Mouse (Mus musculus): ENCODE measurements around the gene Haao. TPM values are rescaled to one million over a fixed set of nuclear protein-coding genes. Genes with fewer than 3 reads are reported as not detected.
A peak's percentile ranks its signal among the peaks of the same experiment; 100 is the strongest.

Gene Haao
- total and polyA plus RNA-seq, 2 experiments from 2014 or later, result 0.26 TPM; not detected in 1

DNA sequence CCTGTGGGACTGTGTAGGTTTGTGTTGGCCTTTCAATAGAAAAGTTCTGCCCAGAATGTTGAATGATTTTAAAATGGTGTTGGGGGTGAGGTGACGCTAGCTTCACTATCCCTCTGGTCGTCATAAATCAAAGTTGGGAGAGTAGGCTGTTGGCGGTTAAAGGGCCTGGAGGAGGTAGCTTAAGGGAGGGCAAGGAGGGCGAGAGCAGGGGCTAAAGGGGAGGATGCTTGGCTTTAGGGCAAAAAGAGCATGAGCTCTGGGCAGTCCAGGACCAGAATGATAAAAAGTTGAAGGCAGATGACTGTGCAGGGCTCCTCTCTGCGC, 42.6 kb upstream of the Haao start:
- H3K36me3 ChIP-seq (replicated peaks; ENCODE audit: control insufficient read depth, insufficient read depth, low read length), result no peaks in the 10 kb centered on the region

GRCm38 (mm10) chr17:83889691-83890372, 42.1 kb upstream of the Haao start:
- no peaks in the 10 kb centered on the region for H3K9me3 ChIP-seq (replicated peaks; ENCODE audit: control insufficient read depth, low read length)
- DNase-seq (ENCODE audit: low spot score), result no peak
- no peak overlapping the region for H3K4me2 ChIP-seq (ENCODE audit: low read depth, low read length)
- H3K36me3 ChIP-seq (replicated peaks; ENCODE audit: control insufficient read depth, insufficient read depth, low read length), result no peaks in the 10 kb centered on the region
- no peak overlapping the region for H3K4me3 ChIP-seq (ENCODE audit: low read depth, low read length)
- TF ChIP-seq EP300 (IDR thresholded peaks at IDR 0.05; ENCODE audit: low read depth) (no peak), CTCF (IDR thresholded peaks at IDR 0.05; ENCODE audit: low read depth) (no peak)
- H3K27ac ChIP-seq (ENCODE audit: low read depth), result 0 out of 2 replicates have a peak overlapping the region, but pooled peaks have one; percentile 32
- H3K4me1 ChIP-seq (ENCODE audit: control insufficient read depth, insufficient read depth), result no peaks in the 10 kb centered on the region
- ATAC-seq (ENCODE audit: insufficient read depth, low read depth), result peak; percentile 32; the same call in 1 of the 2 replicates
- H3K9ac ChIP-seq (replicated peaks; ENCODE audit: low read depth, low read length), result no peak overlapping the region
- no peaks in the 10 kb centered on the region for H3K27me3 ChIP-seq (ENCODE audit: control insufficient read depth, insufficient read depth, low read length)
- WGBS, result 66% methylated on average over 13 of the region's 13 CpGs

More for the DNA sequence above, 42.6 kb upstream of the Haao start:
- Histone ChIP-seq H3K4me1 (ENCODE audit: control insufficient read depth, insufficient read depth) (no peaks in the 10 kb centered on the region; the same call in 1 of the 2 replicates), H3K4me3 (ENCODE audit: low read depth, low read length) (no peak overlapping the region), H3K27me3 (ENCODE audit: control insufficient read depth, insufficient read depth, low read length) (no peaks in the 10 kb centered on the region), H3K9me3 (replicated peaks; ENCODE audit: control insufficient read depth, low read length) (no peaks in the 10 kb centered on the region), H3K9ac (replicated peaks; ENCODE audit: low read depth, low read length) (no peak overlapping the region), H3K27ac (ENCODE audit: low read depth) (peak overlapping the region; percentile 32; the same call in 1 of the 2 replicates), H3K4me2 (ENCODE audit: low read depth, low read length) (no peak overlapping the region)
- TF ChIP-seq EP300 (IDR thresholded peaks at IDR 0.05; ENCODE audit: low read depth) (no peak), CTCF (IDR thresholded peaks at IDR 0.05; ENCODE audit: low read depth) (no peak)
- no peak for ATAC-seq (ENCODE audit: insufficient read depth, low read depth)
- 71% methylated on average over 5 of the region's 5 CpGs for WGBS
- no peak for DNase-seq (ENCODE audit: low spot score)

DNA sequence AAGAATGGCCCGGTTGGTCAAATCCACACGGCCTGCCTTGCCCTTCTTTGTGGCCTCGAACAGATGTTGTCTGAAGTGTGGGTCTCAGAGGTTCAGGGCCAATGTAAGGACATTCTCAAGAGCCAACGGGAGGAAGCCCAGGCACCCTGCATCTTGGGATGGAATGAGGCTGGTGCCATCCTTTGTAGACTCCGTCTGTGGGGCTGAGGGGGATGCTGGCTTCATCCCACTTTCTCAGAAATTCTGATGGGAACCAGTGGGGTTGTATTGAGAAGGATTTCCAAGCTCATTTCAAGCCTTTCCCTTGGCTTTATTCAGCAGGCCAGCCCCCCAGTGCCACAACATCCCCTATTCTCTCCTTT, 41.5 kb upstream of the Haao start:
- no peak overlapping the region for H3K27ac ChIP-seq (ENCODE audit: low read depth)
- no peak overlapping the region for H3K4me3 ChIP-seq (ENCODE audit: low read depth, low read length)
- no peak for TF ChIP-seq CTCF (IDR thresholded peaks at IDR 0.05; ENCODE audit: low read depth)
- TF ChIP-seq EP300 (IDR thresholded peaks at IDR 0.05; ENCODE audit: low read depth), result no peak
- H3K36me3 ChIP-seq (replicated peaks; ENCODE audit: control insufficient read depth, insufficient read depth, low read length), result no peaks in the 10 kb centered on the region
- H3K4me2 ChIP-seq (ENCODE audit: low read depth, low read length), result no peak overlapping the region
- no peaks in the 10 kb centered on the region for H3K27me3 ChIP-seq (ENCODE audit: control insufficient read depth, insufficient read depth, low read length)
- 85% methylated on average over 5 of the region's 5 CpGs for WGBS
- no peaks in the 10 kb centered on the region for H3K4me1 ChIP-seq (ENCODE audit: control insufficient read depth, insufficient read depth)
- DNase-seq (ENCODE audit: low spot score), result no peak
- no peak for ATAC-seq (ENCODE audit: insufficient read depth, low read depth)
- H3K9ac ChIP-seq (replicated peaks; ENCODE audit: low read depth, low read length), result no peak overlapping the region
- no peaks in the 10 kb centered on the region for H3K9me3 ChIP-seq (replicated peaks; ENCODE audit: control insufficient read depth, low read length)

GRCm38 (mm10) chr17:83887241-83887640, 39.5 kb upstream of the Haao start:
- no peak overlapping the region for H3K4me3 ChIP-seq (ENCODE audit: low read depth, low read length)
- WGBS, result 75% methylated on average over 5 of the region's 5 CpGs
- no peak for DNase-seq (ENCODE audit: low spot score)

DNA sequence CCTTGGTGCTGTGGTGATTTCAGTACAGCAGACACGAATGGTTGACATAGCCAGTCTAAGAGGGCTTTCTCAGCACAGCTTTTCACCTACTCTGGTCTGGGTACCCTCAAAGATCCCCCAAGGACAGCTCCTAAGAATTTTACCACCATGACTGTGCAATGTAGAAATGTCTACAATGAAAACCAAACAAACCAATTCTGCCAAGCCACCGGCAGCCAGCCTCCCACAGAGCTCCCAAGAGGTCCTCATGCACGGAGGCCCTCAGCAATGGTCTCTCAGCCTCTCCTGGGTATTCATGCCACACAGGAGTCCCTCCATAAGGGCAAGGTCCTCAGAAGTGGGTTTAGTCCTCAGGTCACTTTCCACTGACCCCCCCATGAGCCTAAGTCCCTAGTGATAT, 38.6 kb upstream of the Haao start:
- no peak for DNase-seq (ENCODE audit: low spot score)
- Histone ChIP-seq H3K4me1 (ENCODE audit: control insufficient read depth, insufficient read depth) (no peaks in the 10 kb centered on the region), H3K36me3 (replicated peaks; ENCODE audit: control insufficient read depth, insufficient read depth, low read length) (no peaks in the 10 kb centered on the region), H3K4me3 (ENCODE audit: low read depth, low read length) (no peak overlapping the region), H3K4me2 (ENCODE audit: low read depth, low read length) (no peak overlapping the region), H3K9ac (replicated peaks; ENCODE audit: low read depth, low read length) (no peak overlapping the region), H3K27ac (ENCODE audit: low read depth) (no peak overlapping the region), H3K9me3 (replicated peaks; ENCODE audit: control insufficient read depth, low read length) (no peaks in the 10 kb centered on the region), H3K27me3 (ENCODE audit: control insufficient read depth, insufficient read depth, low read length) (no peaks in the 10 kb centered on the region)
- ATAC-seq (ENCODE audit: insufficient read depth, low read depth), result no peak
- whole genome bisulfite sequencing, result 83% methylated on average over 3 of the region's 3 CpGs
- TF ChIP-seq CTCF (IDR thresholded peaks at IDR 0.05; ENCODE audit: low read depth) (no peak), EP300 (IDR thresholded peaks at IDR 0.05; ENCODE audit: low read depth) (no peak)

More at GRCm38 (mm10) chr17:83887241-83887640, 39.5 kb upstream of the Haao start:
- H3K4me1 ChIP-seq (ENCODE audit: control insufficient read depth, insufficient read depth), result no peaks in the 10 kb centered on the region
- no peak for ATAC-seq (ENCODE audit: insufficient read depth, low read depth)
- H3K27ac ChIP-seq (ENCODE audit: low read depth), result no peak overlapping the region
- H3K4me2 ChIP-seq (ENCODE audit: low read depth, low read length), result no peak overlapping the region
- no peak overlapping the region for H3K9ac ChIP-seq (replicated peaks; ENCODE audit: low read depth, low read length)
- TF ChIP-seq CTCF (IDR thresholded peaks at IDR 0.05; ENCODE audit: low read depth) (no peak), EP300 (IDR thresholded peaks at IDR 0.05; ENCODE audit: low read depth) (no peak)
- no peaks in the 10 kb centered on the region for H3K36me3 ChIP-seq (replicated peaks; ENCODE audit: control insufficient read depth, insufficient read depth, low read length)
- no peaks in the 10 kb centered on the region for H3K9me3 ChIP-seq (replicated peaks; ENCODE audit: control insufficient read depth, low read length)
- H3K27me3 ChIP-seq (ENCODE audit: control insufficient read depth, insufficient read depth, low read length), result no peaks in the 10 kb centered on the region

GRCm38 (mm10) chr17:83885750-83886149, 38.0 kb upstream of the Haao start:
- Histone ChIP-seq H3K27me3 (ENCODE audit: control insufficient read depth, insufficient read depth, low read length) (no peaks in the 10 kb centered on the region), H3K4me1 (ENCODE audit: control insufficient read depth, insufficient read depth) (no peaks in the 10 kb centered on the region), H3K4me3 (ENCODE audit: low read depth, low read length) (no peak overlapping the region), H3K9me3 (replicated peaks; ENCODE audit: control insufficient read depth, low read length) (no peaks in the 10 kb centered on the region), H3K4me2 (ENCODE audit: low read depth, low read length) (no peak overlapping the region), H3K36me3 (replicated peaks; ENCODE audit: control insufficient read depth, insufficient read depth, low read length) (no peaks in the 10 kb centered on the region), H3K27ac (ENCODE audit: low read depth) (no peak overlapping the region), H3K9ac (replicated peaks; ENCODE audit: low read depth, low read length) (no peak overlapping the region)
- WGBS, result 79% methylated on average over 5 of the region's 5 CpGs
- ATAC-seq (ENCODE audit: insufficient read depth, low read depth) (no peak), DNase-seq (ENCODE audit: low spot score) (no peak)
- TF ChIP-seq CTCF (IDR thresholded peaks at IDR 0.05; ENCODE audit: low read depth) (no peak), EP300 (IDR thresholded peaks at IDR 0.05; ENCODE audit: low read depth) (no peak)
